Mouse (Mus musculus) liver, embryonic 14.5 days (tissue): Measurements from ENCODE around the gene Rab11b. TPM values are rescaled to one million over a fixed set of nuclear protein-coding genes. Genes with fewer than 3 reads are reported as not detected.

Experiments used
- ATAC-seq: fragments of 200-750 bp; cut with Nextera tagmentation; 2 replicates; pipeline ENCODE4 v1.8.0; 2017; ENCODE audit warnings: moderate number of reproducible peaks, mild to moderate bottlenecking, moderate library complexity; ENCODE audit not compliant: insufficient read depth
- DNase-seq, 3 experiments: peaks; one replicate each; pipeline ENCODE4 v3.0.0-alpha.2; 2012 to 2013; ENCODE audit warnings: low read depth in 3 of 3, low spot score in 3 of 3
- H3K27ac ChIP-seq: fragments of 300-500 bp; sonication (generic); 2 replicates; pipeline ENCODE4 v1.5.1; 2014; ENCODE audit warnings: moderate library complexity, mild to moderate bottlenecking, control low read depth, inconsistent platforms
- H3K27me3 ChIP-seq: fragments of 300-500 bp; sonication (generic); 2 replicates; pipeline ENCODE4 v1.6.1; 2014; ENCODE audit warnings: mild to moderate bottlenecking, low read length, moderate library complexity; ENCODE audit not compliant: control insufficient read depth, insufficient read depth
- H3K36me3 ChIP-seq: fragments of 300-500 bp; sonication (generic); replicated peaks from 2 replicates; pipeline ENCODE4 v1.6.1; 2014; ENCODE audit warnings: low read depth; ENCODE audit not compliant: control insufficient read depth, insufficient read depth
- H3K4me1 ChIP-seq, 2 experiments: fragments of 200-500 bp in 1 of 2; fragments of 300-500 bp in 1 of 2; sonication (generic) in 1 of 2; replicated peaks; 2 replicates each; pipeline ENCODE4 v1.6.1; 2012 to 2014; ENCODE audit warnings: antibody characterized with exemption in 1 of 2, inconsistent platforms in 1 of 2, low read length in 1 of 2; ENCODE audit not compliant: control insufficient read depth in 2 of 2, insufficient read depth in 2 of 2
- H3K4me2 ChIP-seq: fragments of 300-500 bp; sonication (generic); 2 replicates; pipeline ENCODE4 v1.6.1; 2014; ENCODE audit warnings: low read depth, mild to moderate bottlenecking, control low read depth, moderate library complexity
- H3K4me3 ChIP-seq, 2 experiments: fragments of 200-500 bp in 1 of 2; fragments of 300-500 bp in 1 of 2; sonication (generic) in 1 of 2; 2 replicates each; pipeline ENCODE4 v1.5.1; 2012 to 2014; ENCODE audit warnings: low read depth in 2 of 2, low read length in 2 of 2, mild to moderate bottlenecking in 2 of 2, control low read depth in 1 of 2, inconsistent platforms in 1 of 2, moderate library complexity in 1 of 2; ENCODE audit not compliant: insufficient read depth in 1 of 2
- H3K9ac ChIP-seq: fragments of 300-500 bp; sonication (generic); replicated peaks from 2 replicates; pipeline ENCODE4 v1.6.1; 2014; ENCODE audit warnings: mild to moderate bottlenecking, control low read depth, moderate library complexity
- H3K9me3 ChIP-seq: fragments of 300-500 bp; sonication (generic); 2 replicates; pipeline ENCODE4 v1.6.1; 2016; ENCODE audit warnings: low read length, mixed read lengths; ENCODE audit not compliant: control insufficient read depth
- CTCF ChIP-seq: IDR thresholded peaks from 2 replicates; pipeline ENCODE4 v1.5.1; 2016; ENCODE audit warnings: antibody characterized with exemption, low read depth, control low read depth
- EP300 ChIP-seq: IDR thresholded peaks from 2 replicates; pipeline ENCODE4 v1.6.1; 2016; ENCODE audit warnings: antibody characterized with exemption, low read depth
- WGBS: fragments of 180-500 bp; shearing (Covaris S2); extraction: QIAGEN DNeasy Blood & Tissue Kit; methylation state at CpG from one replicate; pipeline ENCODE4 v1.1.7; 2014; ENCODE audit not compliant: insufficient replicate concordance; 5-methylcytosine and 5-hydroxymethylcytosine counted together
- polyA plus RNA-seq, 2 experiments: library from polyadenylated mRNA; depleted of rRNA in 1 of 2; stranded (reverse) in 1 of 2; unstranded in 1 of 2; fragments of >200 nt; fragmentation: Nextera tagmentation in 1 of 2; extraction: Ambion mirVana in 1 of 2; gene quantifications; 2 replicates each; pipeline versions ENCODE4 v1.2.1 to v1.2.3; 2012 to 2014

Gene Rab11b
- polyA plus RNA-seq (2012; rRNA removed) (91.1 and 101 TPM in 2 replicates), polyA plus RNA-seq (2014; fragmentation: Nextera tagmentation; extraction: Ambion mirVana) (62.6 and 74.3 TPM in 2 replicates)

DNA sequence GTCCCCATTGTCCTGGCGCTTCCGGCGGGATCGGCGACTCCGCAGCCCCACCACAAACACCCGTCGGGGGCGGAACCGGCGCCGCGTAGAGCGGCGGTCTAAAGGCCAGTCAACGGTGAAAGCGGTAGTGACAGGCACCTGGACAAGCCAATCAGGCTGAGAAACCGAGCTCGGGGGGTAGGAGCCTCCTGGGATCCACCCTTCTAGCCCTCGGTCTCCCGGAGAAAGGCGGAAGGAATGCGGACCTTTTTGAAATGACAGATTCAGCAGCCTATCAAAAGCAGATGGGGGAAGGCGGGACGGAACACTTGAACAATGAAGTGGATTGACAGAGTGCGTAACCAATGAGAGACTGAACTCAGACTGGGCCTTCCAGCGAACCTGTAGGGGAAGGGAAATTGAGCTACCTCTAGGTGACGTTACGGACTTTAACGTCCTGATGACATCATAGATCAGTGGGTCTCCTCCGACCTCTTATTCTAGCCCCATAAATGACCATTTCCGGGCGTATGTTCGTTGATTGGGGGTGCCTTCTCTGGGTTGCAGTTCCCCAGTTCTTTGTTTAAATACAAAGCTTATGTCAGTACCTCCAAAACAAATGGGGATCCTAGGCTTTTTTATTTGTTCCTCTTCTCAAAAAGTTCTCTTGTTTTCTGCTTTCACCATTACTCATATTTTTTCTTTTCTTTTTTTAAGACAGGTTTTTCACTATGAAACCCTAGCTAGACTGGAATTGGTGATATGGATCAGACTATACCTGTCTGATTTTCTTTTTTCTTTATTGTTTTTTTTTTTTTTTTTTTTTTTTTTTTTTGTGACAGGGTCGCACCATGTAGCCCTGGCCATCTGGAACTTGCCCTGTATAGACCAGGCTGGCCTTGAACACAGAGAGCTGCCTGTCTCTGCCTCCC lies at the start of gene Rab11b:
Gene Rab11b, minus strand, starts transcription at position 276 of the 911 bp plus-strand sequence.
- H3K36me3 ChIP-seq: peaks cover 9% of the 10 kb centered on the region; the same call in 1 of the 2 replicates
- 3% methylated on average over 35 of the region's 35 CpGs for WGBS
- H3K9ac ChIP-seq: peak within 1 kb of the TSS; percentile 100
- no peaks in the 10 kb centered on the region for H3K9me3 ChIP-seq
- TF ChIP-seq EP300 (no peak; the same call in 1 of the 2 replicates), CTCF (0 out of 2 replicates have a peak, but pooled peaks have one; percentile 21)
- H3K4me2 ChIP-seq: peak within 1 kb of the TSS; percentile 97
- no peaks in the 10 kb centered on the region for H3K27me3 ChIP-seq
- DNase-seq (peak; percentile 100), ATAC-seq (peak; percentile 97)
- peaks cover 22 to 30% of the 10 kb centered on the region in 2 experiments for H3K4me1 ChIP-seq
- H3K27ac ChIP-seq: peak within 1 kb of the TSS; percentile 100
- H3K4me3 ChIP-seq: peak within 1 kb of the TSS; percentile 73 to 95

DNA sequence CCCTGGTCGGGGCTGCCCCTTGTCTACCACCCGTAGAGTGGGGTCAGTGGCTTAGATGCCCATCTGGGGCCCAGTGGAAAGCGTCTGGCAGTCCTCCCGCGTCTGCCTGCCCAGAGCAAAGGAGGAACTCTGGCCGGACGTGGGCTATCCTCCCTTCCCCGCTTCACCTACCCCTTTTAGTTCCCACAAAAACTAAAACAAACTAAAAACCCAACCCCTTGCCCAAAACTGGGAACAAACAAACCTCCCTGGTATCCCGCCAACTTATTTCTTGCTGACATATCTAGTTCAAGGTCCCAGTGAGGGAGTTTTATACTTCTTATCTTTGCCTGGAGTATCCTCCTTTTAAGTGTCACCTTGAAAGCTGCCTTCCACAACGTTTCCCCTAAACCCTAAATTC lies 47.9 kb upstream of the Rab11b start:
- no peak overlapping the region for H3K9ac ChIP-seq
- H3K27me3 ChIP-seq: peaks cover 3% of the 10 kb centered on the region; the same call in 1 of the 2 replicates
- no peak overlapping the region for H3K4me3 ChIP-seq
- H3K4me2 ChIP-seq: no peak overlapping the region
- 10% methylated on average over 10 of the region's 10 CpGs for WGBS
- H3K27ac ChIP-seq: no peak overlapping the region
- peaks cover 0 to 16% of the 10 kb centered on the region in 2 experiments; a peak in 3 of 4 replicates for H3K4me1 ChIP-seq
- ATAC-seq (no peak), DNase-seq (no peak)
- no peaks in the 10 kb centered on the region for H3K36me3 ChIP-seq
- H3K9me3 ChIP-seq: no peaks in the 10 kb centered on the region
- TF ChIP-seq EP300 (no peak), CTCF (no peak)

DNA sequence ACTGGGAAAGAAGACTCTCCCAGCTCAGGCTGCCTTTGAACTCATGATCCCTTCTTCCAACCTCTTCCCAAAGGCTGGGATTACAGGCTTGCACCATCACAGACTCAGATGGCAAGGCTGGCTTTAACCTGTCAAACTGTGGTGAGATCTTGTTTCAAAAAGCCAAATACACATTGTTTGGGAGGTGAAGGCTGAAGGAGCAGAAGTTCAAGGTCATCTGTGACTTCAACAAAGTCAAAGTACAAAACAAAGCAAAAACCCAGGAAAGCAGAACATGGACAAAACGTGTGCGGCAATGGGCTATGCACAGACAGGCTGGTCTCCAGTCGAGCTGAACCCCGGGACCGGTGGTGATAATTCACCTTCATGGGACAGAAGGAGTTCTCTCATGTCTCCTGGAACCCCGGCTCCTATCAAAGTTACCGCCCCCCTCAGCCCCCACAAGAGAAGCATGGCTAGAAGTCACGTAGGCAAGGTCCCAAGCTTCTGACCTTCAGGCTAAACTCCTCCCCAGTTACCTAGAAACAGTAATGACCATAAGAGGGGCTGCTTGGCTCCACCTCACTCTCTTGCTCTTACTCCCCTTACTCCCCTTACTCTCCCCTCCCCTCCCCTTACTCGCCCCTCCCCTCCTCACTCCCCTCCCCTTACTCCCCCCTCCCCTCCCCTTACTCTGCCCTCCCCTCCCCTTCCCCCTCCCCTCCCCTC lies 47.0 kb upstream of the Rab11b start:
- Histone ChIP-seq H3K27ac (no peak overlapping the region), H3K4me2 (no peak overlapping the region), H3K4me1 (peaks cover 0 to 15% of the 10 kb centered on the region in 2 experiments; a peak in 3 of 4 replicates), H3K9me3 (no peaks in the 10 kb centered on the region), H3K9ac (no peak overlapping the region), H3K4me3 (no peak overlapping the region), H3K36me3 (no peaks in the 10 kb centered on the region), H3K27me3 (peaks cover 3% of the 10 kb centered on the region; the same call in 1 of the 2 replicates)
- 53% methylated on average over 8 of the region's 9 CpGs for WGBS
- ATAC-seq (no peak), DNase-seq (no peak)
- TF ChIP-seq EP300 (no peak), CTCF (no peak)

DNA sequence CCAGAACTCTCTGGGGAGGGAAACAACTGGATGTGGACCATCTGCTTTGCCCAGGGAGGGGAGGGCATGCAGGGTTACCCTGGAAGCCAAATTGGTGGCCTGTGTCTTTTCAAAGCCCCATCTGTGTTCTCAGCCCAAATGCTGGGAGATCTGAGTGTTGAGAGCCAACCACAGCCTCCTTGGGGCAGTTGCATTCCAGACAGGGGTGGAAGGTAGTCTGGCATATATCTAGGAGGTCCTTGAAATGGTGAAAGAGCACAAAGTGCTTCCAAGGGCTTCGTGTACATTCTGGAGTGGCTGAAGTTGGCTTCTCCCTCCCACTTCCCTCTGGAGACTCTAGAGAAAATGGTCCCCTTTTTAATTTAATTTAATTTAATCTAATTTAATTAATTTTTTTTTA lies 44.4 kb upstream of the Rab11b start:
- Histone ChIP-seq H3K27ac (no peak overlapping the region), H3K36me3 (no peaks in the 10 kb centered on the region), H3K27me3 (no peaks in the 10 kb centered on the region), H3K9ac (no peak overlapping the region), H3K4me3 (no peak overlapping the region), H3K9me3 (no peaks in the 10 kb centered on the region), H3K4me1 (peaks cover 0 to 4% of the 10 kb centered on the region in 2 experiments; a peak in 1 of 4 replicates), H3K4me2 (no peak overlapping the region)
- no peak for DNase-seq
- ATAC-seq: no peak
- TF ChIP-seq EP300 (no peak), CTCF (no peak)
- 36% methylated on average over 1 of the region's 1 CpGs for WGBS
